Mouse (Mus musculus) right cerebral cortex, postnatal 36 days (tissue): ENCODE results near the gene Gtpbp1.
A peak's percentile ranks its signal among the peaks of the same experiment; 100 is the strongest.

ENCODE experiments used
- DNase-seq, 2 experiments: peaks; one replicate each; pipeline ENCODE4 v3.0.0; 2022; ENCODE audit warnings: low spot score in 2 of 2, mixed read lengths in 1 of 2

The Gtpbp1 gene

DNA sequence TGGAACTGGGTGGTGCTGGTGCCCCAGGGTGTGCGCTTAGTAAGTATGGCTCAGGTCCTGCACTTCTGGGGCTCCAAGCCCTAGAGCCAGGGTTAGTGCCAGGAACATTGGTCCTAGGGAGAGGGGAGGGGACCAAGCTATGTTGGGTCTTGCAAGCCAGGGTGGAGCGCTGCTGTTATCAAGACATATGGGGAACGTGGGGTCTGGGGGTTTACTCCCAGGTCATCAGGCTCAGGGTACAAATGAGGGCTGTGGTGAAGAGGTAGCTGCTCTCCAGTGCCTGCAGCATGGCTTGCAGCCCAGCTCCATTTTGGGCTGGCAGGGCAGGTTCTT lies 62.7 kb downstream of the Gtpbp1 start:
- DNase-seq, result no peak

- DNase-seq, result no peak
These were observed 63.2 kb downstream of the Gtpbp1 start for GRCm38 (mm10) chr15:79753873-79754272.

- DNase-seq, result no peak
These were observed 64.5 kb downstream of the Gtpbp1 start for GRCm38 (mm10) chr15:79755176-79755575.

GRCm38 (mm10) chr15:79755977-79756625 lies 65.5 kb downstream of the Gtpbp1 start:
- peak in 1 of 2 experiments; percentile 76 for DNase-seq

DNA sequence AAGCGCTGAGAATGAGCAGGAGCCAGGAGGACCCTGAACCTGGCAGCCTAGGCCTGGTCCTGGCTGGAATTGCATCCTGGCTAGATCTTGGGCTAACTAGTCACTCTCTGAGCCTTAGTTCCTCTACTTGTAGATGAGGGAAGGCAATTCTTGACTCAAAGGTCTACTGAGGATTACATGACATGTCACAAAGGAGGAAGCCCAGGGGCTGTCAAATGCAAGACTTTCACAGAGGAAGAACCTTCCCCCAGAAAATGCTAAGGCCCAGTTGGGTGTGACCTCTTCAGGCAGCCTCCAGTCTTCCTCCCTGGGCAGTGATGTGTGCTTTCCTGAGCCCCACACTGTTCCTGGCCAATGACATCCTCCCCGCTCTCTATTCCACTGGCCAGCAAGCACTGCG lies 66.5 kb downstream of the Gtpbp1 start:
- no peak for DNase-seq

GRCm38 (mm10) chr15:79760956-79761355 lies 70.3 kb downstream of the Gtpbp1 start:
- no peak for DNase-seq

DNA sequence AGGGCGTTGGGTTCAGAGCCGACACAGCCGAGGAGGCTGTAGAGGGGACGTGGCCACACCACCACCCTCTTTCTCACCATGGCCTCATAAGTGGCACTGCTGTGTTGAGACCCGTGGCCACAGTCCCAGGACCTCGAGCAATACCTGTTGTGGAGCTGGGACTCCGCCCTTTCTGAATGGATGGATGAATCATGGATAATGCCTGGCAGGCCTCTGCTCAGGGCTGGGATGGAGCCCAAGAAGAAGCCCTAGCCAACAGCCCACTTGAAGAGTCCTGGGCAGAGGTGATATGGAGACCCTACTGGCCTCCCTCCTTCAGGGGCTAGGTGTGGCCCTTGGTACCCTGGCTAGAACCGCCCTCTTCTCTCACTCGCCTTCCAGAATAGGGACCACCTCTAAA lies 72.4 kb downstream of the Gtpbp1 start:
- DNase-seq, result no peak

- peak in 1 of 2 experiments; percentile 70 for DNase-seq
These were observed 73.1 kb downstream of the Gtpbp1 start for GRCm38 (mm10) chr15:79763601-79764246.

- peak; percentile 76 to 88 for DNase-seq
These were observed 74.1 kb downstream of the Gtpbp1 start for GRCm38 (mm10) chr15:79764539-79765267.

DNA sequence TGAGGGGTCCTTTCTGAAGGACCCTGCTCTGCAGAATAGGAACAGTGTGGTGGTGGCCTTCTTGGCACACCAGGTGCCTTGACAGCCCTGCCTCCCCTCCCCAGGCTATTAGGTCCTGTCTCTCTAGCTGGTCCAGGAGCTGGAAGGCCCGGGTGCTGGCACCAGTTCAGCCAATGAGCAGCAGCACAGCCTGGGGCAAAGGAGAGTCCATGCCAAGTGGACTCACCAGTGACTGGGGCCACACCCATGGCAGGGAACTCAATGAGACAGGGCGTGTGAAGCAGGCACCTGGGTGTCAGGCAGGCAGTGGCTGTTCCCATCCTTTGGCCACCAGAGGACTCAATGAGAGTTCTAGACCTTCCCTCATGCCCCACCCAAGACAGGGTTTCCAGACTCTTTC lies 74.7 kb downstream of the Gtpbp1 start:
- DNase-seq, result no peak

- no peak for DNase-seq
These were observed 75.5 kb downstream of the Gtpbp1 start for GRCm38 (mm10) chr15:79766168-79766567.

DNA sequence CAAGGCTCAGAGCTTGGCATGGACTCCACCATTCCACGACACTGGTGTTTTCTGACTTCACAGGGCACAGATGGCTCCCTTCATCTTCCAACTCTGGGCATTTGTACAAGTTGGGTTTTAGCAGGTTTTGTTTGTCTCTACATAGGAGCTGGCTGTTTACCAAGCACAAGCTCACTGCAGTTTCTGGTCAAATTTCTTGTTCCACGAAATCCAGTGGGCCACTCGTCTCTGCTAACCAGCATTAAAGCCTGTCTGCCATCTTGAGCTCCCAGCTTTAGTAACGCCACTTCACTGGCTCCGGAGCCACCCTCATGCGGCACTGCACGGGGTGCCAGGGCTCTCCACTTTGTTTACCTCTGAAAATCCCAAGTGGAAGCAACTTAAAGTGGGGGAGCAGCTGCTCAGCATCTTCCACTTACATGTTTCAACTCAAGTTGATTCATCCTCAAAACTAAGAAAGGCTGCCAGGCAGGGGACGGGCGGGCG lies 76.0 kb downstream of the Gtpbp1 start:
- DNase-seq, result no peak

DNA sequence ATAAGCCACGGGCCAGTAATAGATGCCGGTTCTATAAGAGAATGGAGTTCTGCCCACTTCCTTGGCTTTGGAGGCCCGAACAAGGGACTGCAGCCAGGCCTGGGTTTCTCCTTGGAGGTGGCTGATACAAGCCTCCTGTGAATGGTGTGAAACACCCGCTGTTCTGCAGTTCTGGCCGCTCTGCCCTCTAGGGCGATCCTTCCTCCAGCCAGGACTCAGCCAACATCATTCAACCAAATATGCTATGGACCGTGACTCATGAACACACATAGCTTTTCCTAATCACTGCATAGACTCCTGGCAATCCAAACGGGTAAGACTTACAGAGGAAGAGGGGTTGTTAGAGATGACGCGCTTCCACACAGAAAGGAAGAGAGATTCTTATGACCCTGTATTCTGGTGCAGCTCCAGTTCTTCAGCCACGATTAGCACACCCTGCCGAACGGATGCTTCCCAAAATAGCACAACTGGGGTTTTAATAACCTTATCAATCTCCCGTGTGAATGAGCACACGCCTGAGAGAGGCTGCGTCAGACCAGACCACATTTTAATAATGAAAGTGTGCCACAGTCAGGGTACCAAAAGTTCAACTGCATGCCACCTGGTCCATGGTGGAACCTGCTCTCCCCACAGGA lies 76.8 kb downstream of the Gtpbp1 start:
- no peak for DNase-seq

DNA sequence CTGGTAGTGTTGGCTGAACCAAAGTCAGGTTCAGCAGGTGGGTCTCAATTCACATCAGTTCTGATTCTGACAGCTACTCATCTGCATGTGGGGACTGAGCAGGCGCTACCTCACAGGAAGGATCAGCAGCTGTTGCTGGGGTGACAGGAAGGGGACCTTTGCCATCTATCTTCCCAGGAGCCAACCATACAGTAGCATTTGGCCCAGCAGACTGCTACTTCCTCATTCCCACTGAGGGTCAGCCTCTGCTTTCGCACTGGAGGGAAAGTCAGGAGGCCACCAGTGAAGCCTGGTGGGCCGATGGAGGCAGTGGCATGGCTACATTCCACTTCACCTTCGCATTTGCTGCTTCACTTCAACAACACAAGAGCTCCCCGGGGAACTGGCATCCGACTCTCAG lies 77.7 kb downstream of the Gtpbp1 start:
- DNase-seq, result no peak

DNA sequence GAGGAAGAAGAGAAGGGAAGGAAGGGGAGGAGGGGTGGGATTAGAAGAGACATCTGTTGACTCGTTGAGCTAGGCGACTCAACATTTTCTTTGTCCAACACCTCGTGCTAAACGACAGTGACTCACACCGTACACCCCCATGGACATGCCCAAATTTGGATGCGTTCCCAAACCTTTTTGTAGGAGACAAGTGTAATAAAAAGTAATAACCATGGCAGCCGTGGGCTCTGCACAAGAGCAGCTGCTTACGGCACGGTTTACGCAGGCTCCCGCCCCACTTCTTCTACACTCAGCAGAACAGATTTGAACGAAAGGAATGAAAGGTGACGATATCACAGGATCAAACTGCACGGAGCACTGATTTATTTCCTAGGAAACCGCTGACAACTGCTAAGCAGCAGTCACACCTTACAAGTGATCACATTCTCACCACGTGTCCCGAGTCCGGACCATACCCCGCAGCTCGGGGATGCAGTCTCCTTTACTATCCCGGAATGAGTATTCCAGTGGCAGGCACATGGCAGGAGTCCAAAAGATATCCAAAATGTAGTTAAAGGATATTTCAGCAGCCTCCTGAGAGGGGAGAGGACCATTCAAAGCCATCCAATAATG lies 80.1 kb downstream of the Gtpbp1 start:
- DNase-seq, result peak; percentile 70 to 77
